Mouse (Mus musculus) limb, embryonic 10.5 days (tissue): Measurements from ENCODE around the gene Mlana. TPM values are rescaled to one million over a fixed set of nuclear protein-coding genes. Genes with fewer than 3 reads are reported as not detected.

Source experiments
- DNase-seq: peaks from one replicate; pipeline ENCODE4 v3.0.0-alpha.2; 2017; ENCODE audit warnings: low spot score
- H3K27ac ChIP-seq: fragments of 300-500 bp; sonication (generic); 2 replicates; pipeline ENCODE4 v1.5.1; 2016; ENCODE audit warnings: mild to moderate bottlenecking
- H3K27me3 ChIP-seq: fragments of 300-500 bp; sonication (generic); 2 replicates; pipeline ENCODE4 v1.6.1; 2016; ENCODE audit warnings: low read depth, mild to moderate bottlenecking; ENCODE audit not compliant: poor library complexity, severe bottlenecking
- H3K36me3 ChIP-seq: fragments of 300-500 bp; sonication (generic); 2 replicates; pipeline ENCODE4 v1.6.1; 2016; ENCODE audit warnings: mild to moderate bottlenecking, moderate library complexity
- H3K4me1 ChIP-seq: fragments of 300-500 bp; sonication (generic); 2 replicates; pipeline ENCODE4 v1.6.1; 2016
- H3K4me3 ChIP-seq: fragments of 300-500 bp; sonication (generic); 2 replicates; pipeline ENCODE4 v1.5.1; 2016; ENCODE audit warnings: mild to moderate bottlenecking, moderate library complexity
- H3K9me3 ChIP-seq: fragments of 300-500 bp; sonication (generic); replicated peaks from 2 replicates; pipeline ENCODE4 v1.6.1; 2016; ENCODE audit warnings: mild to moderate bottlenecking
- WGBS: fragments of 180-500 bp; shearing (Covaris S2); methylation state at CpG from one replicate; pipeline ENCODE4 v1.1.7; 2016; 5-methylcytosine and 5-hydroxymethylcytosine counted together
- polyA plus RNA-seq: library from polyadenylated mRNA; unstranded; fragments of >200 nt; fragmentation: Nextera tagmentation; extraction: Ambion mirVana; gene quantifications from 2 replicates; pipeline ENCODE4 v1.2.1, GENCODE M21; 2016

Mlana gene
- polyA plus RNA-seq, 1 experiment from 2014 or later = not detected

DNA sequence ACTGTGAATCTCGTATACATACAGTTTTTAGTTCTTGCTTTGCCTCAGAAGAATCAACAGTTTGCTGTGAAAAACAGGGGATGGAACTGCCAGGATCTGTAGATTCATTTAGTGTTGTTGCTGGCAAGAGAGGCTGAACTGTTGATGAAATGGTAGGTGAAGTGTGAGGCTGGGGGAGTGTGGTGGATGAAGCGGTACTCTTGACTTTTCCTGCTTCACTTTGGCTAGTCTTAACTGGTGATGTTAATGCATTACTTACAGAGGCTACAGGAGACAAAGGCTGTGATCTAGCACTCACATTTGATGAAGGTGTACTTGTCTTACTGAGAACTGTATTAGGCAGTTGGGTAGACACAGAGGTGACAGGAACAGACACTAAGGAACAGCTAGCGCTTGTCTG lies 20.9 kb downstream of the Mlana start:
- no peak for DNase-seq
- Histone ChIP-seq H3K9me3 (no peaks in the 10 kb centered on the region), H3K27ac (no peak overlapping the region), H3K4me3 (no peak overlapping the region), H3K4me1 (no peaks in the 10 kb centered on the region), H3K36me3 (peaks cover 46% of the 10 kb centered on the region), H3K27me3 (no peaks in the 10 kb centered on the region)
- WGBS = 96% methylated on average over 3 of the region's 3 CpGs

- no peaks in the 10 kb centered on the region for H3K4me1 ChIP-seq
- no peaks in the 10 kb centered on the region for H3K9me3 ChIP-seq
- DNase-seq = no peak
- no peak overlapping the region for H3K27ac ChIP-seq
- no peak overlapping the region for H3K4me3 ChIP-seq
- H3K27me3 ChIP-seq = no peaks in the 10 kb centered on the region
- no peaks in the 10 kb centered on the region for H3K36me3 ChIP-seq
- WGBS = 85% methylated on average over 3 of the region's 3 CpGs
Measured at GRCm38 (mm10) chr19:29735421-29735820, 37.8 kb downstream of the Mlana start.

- Histone ChIP-seq H3K27me3 (no peaks in the 10 kb centered on the region), H3K9me3 (no peaks in the 10 kb centered on the region), H3K27ac (no peak overlapping the region), H3K4me3 (no peak overlapping the region), H3K36me3 (no peaks in the 10 kb centered on the region), H3K4me1 (no peaks in the 10 kb centered on the region)
- WGBS = 81% methylated on average over 2 of the region's 2 CpGs
- no peak for DNase-seq
Measured at GRCm38 (mm10) chr19:29739608-29740007, 42.0 kb downstream of the Mlana start.

DNA sequence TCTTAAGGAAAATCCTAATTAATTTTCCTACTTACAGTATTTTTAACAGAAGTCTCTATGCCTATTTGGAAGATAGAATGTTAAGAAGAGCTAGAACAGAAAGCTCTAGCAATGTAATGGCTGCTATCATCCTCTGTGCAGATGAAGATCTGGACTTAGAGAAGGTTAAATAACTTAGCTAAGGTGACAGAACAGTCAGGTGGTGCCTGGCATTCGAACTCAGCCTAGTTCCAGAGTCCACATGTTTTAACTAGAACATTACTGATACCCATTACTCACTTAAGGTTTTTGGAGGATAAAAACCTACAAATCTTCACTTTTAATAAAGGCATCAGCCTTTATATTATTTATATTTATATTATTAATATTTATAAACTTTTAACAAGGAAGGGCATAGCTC lies 43.0 kb downstream of the Mlana start:
- Histone ChIP-seq H3K4me3 (no peak overlapping the region), H3K27me3 (no peaks in the 10 kb centered on the region), H3K36me3 (no peaks in the 10 kb centered on the region), H3K9me3 (no peaks in the 10 kb centered on the region), H3K27ac (no peak overlapping the region), H3K4me1 (no peaks in the 10 kb centered on the region)
- 89% methylated on average over 1 of the region's 1 CpGs for WGBS
- DNase-seq = no peak

GRCm38 (mm10) chr19:29743531-29743930 lies 45.9 kb downstream of the Mlana start:
- Histone ChIP-seq H3K4me1 (no peaks in the 10 kb centered on the region), H3K27ac (no peak overlapping the region), H3K27me3 (no peaks in the 10 kb centered on the region), H3K9me3 (no peaks in the 10 kb centered on the region), H3K36me3 (peaks cover 7% of the 10 kb centered on the region), H3K4me3 (no peak overlapping the region)
- WGBS = 89% methylated on average over 5 of the region's 5 CpGs
- no peak for DNase-seq

- 92% methylated on average over 3 of the region's 3 CpGs for WGBS
- H3K9me3 ChIP-seq = no peaks in the 10 kb centered on the region
- H3K27me3 ChIP-seq = no peaks in the 10 kb centered on the region
- H3K4me3 ChIP-seq = no peak overlapping the region
- DNase-seq = no peak
- peaks cover 10% of the 10 kb centered on the region for H3K36me3 ChIP-seq
- H3K4me1 ChIP-seq = no peaks in the 10 kb centered on the region
- no peak overlapping the region for H3K27ac ChIP-seq
Measured at GRCm38 (mm10) chr19:29750994-29751393, 53.4 kb downstream of the Mlana start.

DNA sequence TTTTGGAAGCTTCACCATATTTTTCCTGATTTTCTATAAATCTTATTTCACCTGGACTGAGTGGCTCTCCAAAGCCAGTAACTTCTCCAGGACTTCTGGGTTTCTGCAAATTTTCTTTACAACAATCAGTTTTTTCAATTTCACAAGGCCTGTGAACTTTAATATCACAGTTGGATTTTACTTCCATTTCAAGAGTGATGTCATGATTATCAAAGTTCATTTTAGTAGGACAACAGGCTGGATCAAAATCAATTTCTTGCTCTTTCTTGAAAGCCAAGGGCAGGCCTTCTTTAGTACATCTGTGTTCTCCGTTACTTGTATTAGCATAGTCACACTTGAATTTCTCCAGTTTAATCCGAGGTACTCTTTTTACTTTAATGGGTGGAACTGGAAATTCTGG lies 56.3 kb downstream of the Mlana start:
- Histone ChIP-seq H3K36me3 (peaks cover 3% of the 10 kb centered on the region; the same call in 1 of the 2 replicates), H3K27ac (no peak overlapping the region), H3K9me3 (no peaks in the 10 kb centered on the region), H3K4me1 (no peaks in the 10 kb centered on the region), H3K4me3 (no peak overlapping the region), H3K27me3 (no peaks in the 10 kb centered on the region)
- 96% methylated on average over 2 of the region's 2 CpGs for WGBS
- DNase-seq = no peak

Other genes starting within 250 kb of the Mlana start
- gene Ric1, start 175.5 kb upstream of the Mlana start, polyA plus RNA-seq = 15.5 and 19.5 TPM in 2 replicates
- 18.1 and 18.2 TPM in 2 replicates for gene Ermp1, start 49.4 kb upstream of the Mlana start, polyA plus RNA-seq
- 3.7 and 4.6 TPM in 2 replicates for gene 9930021J03Rik, start 108.2 kb downstream of the Mlana start, polyA plus RNA-seq
- 19.6 and 26.1 TPM in 2 replicates for gene Ranbp6, start 115.2 kb downstream of the Mlana start, polyA plus RNA-seq
- 0.21 and 0.34 TPM in 2 replicates for gene Il33, start 227.3 kb downstream of the Mlana start, polyA plus RNA-seq